Mouse (Mus musculus) layer of hippocampus, adult 6 months (tissue): ENCODE data around the gene Lrrk1. TPM values are rescaled to one million over a fixed set of nuclear protein-coding genes. Genes with fewer than 3 reads are reported as not detected.

Experiments
- long read RNA-seq, 2 experiments: library from polyadenylated mRNA; unstranded; transcript quantifications; one replicate each; pipeline ENCODE4 v2.0.0; 2019 to 2020
- microRNA-seq: library from miRNA; unstranded; fragments of <30 nt; microRNA quantifications from one replicate; pipeline ENCODE4 v1.2.0, GENCODE M21; 2020
- polyA plus RNA-seq: library from polyadenylated mRNA; unstranded; fragments of <200 nt; fragmentation: Nextera tagmentation; gene quantifications from 2 replicates; pipeline ENCODE4 v1.2.3, GENCODE M21; 2021

The Lrrk1 gene
- 0.35 and 0.50 TPM in 2 replicates for polyA plus RNA-seq
- long read RNA-seq, experiment 1, partial matches to known transcripts = 2 of 3 reads
- long read RNA-seq, experiment 1, other reads (novel, unspliced or antisense) = 1 of 3 reads
- long read RNA-seq, experiment 2, partial matches to known transcripts = 2 of 2 reads
- long read RNA-seq, experiment 2, other reads (novel, unspliced or antisense) = 0 of 2 reads

DNA sequence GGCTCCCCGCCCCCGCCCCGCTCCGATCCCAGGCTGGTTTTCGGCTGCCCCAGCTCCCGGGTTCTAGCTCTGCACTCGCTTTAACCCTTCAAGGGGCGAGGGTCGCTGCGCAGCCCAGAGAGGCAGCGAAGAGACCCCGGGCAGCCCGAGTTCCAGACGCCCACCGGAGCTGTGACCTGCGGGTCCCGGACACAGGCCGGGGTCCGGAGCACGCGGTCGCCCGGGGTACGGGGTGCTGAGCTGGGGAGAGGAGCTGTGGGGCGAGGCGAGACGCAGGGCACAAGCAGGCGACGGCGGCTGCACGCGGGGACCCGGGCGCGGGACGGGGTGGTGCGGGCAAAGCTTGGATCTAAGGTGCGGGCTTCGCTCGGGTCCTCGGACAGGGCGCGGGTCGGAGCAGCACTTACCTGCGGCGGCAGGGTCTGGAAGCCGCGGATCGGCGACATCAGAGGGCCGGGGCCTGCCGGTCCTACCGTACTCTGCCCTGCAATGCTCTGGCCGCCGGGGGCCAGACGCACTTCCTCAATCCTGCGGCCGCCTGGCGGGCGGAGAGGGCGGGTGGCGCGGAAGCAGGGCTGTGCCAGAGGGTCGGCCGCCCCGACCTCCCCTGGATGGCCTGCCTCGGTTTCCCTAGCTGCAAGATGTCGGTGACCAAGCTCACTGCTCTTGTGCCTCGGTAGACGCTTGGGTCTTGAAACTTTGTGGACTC lies at the start of gene Lrrk1:
Gene Lrrk1 (minus strand): TSS at position 538 of the 709 bp plus-strand sequence.

DNA sequence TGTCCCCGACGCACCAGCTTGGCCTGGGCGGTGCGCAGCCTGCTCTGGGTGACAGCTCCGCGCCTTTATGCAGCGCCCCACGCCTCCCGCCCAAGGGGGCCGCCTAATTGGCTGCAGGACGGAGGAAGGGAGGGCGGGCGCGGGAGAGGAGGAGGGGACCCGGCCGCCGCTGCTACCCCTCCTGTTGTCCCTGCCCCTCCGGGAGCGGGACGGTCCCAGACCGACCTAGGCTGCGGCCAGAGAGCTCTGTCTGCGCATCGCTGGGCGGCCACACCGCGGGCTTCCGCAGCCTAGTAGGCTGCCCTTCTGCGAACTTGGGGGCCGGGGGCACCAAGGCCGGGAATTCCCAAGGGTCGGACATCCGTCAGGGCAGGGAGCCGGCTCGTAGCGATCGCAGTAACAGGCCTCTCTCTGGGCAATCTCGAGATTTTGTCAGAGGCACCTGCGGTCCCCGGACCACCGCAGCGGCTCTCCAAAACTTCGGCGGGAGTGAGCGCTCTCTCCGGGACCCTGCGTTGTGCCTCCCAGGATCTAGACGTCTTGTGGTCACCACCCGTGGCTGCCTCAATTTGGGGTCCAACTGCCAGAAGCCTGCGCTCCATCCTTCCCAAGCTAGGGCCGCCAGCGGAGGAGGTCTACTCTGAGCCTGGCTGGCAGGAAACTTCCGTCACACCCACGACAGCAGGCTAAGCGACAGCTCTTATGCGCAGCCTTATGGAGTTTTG lies 39.4 kb upstream of the Lrrk1 start, which contains the start of gene Aldh1a3:
Gene Aldh1a3 (minus strand): TSS at position 81 of the 725 bp plus-strand sequence.

DNA sequence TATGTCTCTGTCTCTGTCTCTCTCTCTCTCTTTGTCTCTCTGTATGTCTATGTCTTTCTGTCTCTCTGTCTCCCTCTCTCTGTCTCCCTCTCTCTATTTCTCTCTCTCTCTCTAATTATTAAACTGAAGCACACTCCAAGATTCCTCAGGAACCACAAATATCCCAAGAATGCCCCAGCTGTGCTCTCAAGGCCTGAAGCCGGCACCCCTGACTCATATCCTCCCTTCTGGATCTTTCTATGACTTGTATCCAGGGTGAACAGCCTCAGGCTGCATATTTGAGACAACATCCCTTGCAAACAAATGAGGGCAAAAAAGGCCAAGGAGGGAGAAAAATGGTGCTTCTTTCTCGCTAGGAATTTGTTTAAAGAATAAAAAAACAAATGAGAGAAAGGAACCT lies 22.2 kb downstream of the Lrrk1 start, which contains the start of gene Gm10974:
Gene Gm10974 (plus strand): TSS at position 2 of the 400 bp plus-strand sequence.

Small RNA genes within 50 kb of the gene (microRNA-seq; reads per million reads assigned to microRNA genes)
- not detected for gene Mir7057

Other genes starting within 250 kb of the Lrrk1 start
- gene Gm10974, start 22.4 kb downstream of the Lrrk1 start, polyA plus RNA-seq = not detected in 2 replicates
- 1.2 and 1.3 TPM in 2 replicates for gene Aldh1a3, start 39.2 kb upstream of the Lrrk1 start, polyA plus RNA-seq